Mouse (Mus musculus) embryo, embryonic 9.5 days (tissue): ENCODE data around the gene Olfr1484.
"Not testable (repeated sequence)": the region's sequence is repeated elsewhere in the genome, so short reads cannot be mapped to it uniquely, and the experiment has no call there.

ENCODE experiments used
- DNase-seq: peaks from one replicate; pipeline ENCODE4 v3.0.0-alpha.2; 2017; ENCODE audit errors: extremely low spot score

The Olfr1484 gene

DNA sequence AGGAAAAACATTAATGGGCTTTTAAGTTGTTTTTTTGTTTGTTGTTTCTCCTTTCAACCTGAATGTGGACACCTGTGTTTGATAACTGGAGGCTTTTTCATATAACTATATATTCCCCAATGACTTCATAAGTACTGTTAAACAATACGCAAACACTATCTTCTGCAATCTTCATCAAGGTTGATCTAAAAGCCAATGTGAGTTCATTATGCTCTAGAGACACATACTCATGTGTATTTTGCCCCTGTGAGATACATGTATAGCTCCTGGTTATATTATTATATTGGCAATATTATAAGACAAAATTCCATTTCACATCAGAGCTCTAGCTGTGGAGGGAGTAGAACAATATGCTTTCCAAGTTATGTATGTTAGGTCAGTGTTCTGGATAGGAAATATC lies at the start of gene Olfr1484:
Olfr1484 (plus strand) TSS at position 301 of the 400 bp plus-strand sequence.
- DNase-seq: no peak

DNA sequence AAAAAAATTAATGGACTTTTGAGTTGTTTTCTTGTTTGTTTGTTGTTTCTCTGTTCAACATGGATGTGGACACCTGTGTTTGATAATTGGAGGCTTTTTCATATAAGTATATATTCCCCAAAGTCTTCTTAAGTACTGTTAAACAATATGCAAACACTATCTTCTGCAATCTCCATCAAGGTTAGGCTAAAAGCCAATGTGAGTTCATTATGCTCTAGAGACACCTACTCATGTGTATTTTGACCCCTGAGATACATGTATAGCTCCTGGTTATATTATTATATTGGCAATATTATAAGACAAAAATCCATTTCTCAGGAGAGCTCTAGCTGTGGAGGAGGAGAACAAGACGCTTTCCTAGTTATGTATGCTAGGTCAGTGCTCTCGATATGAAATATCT lies 33.8 kb downstream of the Olfr1484 start, which contains the start of gene Olfr1487:
Olfr1487 (plus strand) TSS at position 301 of the 400 bp plus-strand sequence.
- not testable (repeated sequence) for DNase-seq

DNA sequence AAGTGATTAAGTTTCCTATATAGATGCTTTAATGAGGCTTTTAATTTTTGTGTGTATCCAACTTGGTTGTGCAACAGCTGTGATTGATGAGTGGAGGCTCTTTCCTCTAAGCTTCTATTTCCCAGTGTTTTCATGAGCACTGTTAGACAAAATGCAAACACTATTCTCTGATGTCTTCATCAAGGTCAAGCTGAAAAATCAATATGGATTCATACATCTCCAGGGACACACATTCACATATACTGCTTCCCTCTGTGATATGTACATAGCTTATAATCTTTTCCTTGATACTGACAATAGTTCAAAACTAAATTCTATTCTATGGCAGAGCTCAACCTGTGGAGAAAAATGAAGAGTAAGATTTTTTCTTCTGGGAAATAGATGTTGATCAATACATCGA lies 48.0 kb downstream of the Olfr1484 start, which contains the start of gene Olfr1489:
Olfr1489 (plus strand) TSS at position 301 of the 400 bp plus-strand sequence.
- DNase-seq: no peak
